Mouse (Mus musculus): ENCODE results near the gene Cyth3.

The Cyth3 gene

DNA sequence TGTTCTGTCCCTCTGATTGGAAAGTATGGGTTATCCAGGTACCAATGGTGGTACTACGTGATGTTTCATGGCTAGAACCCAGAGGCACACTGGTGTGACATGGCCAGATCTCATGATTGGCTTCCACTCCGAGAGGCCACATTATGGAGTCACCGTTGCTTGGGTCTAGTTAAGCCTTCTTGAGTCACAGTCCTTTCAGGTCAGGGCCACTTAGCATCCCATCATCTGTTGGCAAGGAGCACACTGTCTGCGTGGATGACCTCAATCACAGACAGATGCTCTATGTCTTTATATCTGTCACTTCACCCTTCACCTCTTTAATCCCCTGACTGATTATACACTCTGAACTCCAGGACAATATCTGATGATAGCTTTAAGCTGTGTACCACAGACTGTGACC lies 6.1 kb upstream of the Cyth3 start:
- no peak for DNase-seq (ENCODE audit: low spot score)

DNA sequence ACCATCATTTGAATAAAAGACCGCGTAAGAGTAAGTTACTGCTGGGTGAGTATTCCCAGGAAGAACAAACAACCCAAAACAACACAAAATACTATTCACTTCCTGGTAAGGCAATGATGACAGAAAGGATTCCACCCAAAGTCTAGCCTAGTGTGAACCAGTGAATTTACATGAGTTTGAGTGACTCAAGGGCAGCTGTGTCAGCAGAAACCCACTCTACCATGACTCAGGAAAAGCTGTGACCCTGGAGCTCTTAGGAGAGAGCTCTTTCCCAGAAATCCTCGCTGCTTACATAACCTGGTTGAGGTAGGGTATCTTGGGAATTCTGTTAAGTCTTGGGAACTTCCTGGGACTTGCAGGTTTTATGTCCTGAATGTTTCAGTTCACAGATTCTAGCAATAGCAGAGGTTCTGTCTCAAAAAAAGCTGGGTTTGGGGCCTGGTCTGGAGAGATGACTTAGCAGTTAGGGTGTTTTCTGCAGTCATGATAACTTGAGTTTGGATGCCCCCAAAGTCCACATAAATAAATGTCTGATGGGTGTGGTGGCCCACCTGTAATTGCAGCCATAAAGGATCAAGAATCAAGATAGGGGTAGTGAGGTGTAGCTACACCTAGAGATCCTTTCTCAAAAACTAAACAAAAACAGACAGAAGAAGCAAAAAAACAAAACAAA lies 5.5 kb upstream of the Cyth3 start:
- no peak for DNase-seq (ENCODE audit: low spot score)

DNA sequence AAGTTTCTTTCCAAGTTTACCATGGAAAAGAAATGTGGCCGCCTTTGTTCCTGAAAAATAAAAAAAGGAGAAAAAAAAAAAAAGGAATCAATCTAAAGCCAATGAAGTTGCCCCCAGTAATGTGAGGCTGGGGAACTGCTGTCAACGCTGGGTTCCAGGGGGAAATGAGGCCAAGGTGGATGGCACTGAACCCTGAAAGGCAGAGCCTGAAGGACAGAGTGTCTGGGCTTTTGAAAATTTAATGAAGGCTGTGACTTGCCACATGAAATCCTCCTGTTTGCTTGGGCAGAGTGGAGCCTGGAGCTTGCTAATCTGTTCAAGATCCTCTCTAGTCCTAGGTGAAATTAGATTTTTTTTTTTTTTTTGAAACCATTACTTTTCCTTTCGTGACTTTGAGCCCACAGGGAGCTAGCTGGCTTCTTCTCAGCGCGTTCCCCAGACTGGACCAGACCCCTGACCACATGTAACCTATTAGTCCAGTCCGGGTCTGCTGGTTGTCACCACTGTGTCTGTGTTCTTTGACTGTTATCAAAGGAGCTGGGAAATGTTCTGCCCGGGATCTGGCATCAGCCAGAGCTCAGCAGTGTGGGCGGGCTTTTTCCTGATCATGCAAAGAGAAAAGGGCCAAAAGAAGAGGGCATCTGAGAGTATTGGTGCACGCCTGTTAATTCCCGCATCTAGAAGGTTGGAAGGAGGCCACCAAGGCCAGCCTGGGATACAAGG lies 4.6 kb upstream of the Cyth3 start:
- no peak for DNase-seq (ENCODE audit: low spot score)

DNA sequence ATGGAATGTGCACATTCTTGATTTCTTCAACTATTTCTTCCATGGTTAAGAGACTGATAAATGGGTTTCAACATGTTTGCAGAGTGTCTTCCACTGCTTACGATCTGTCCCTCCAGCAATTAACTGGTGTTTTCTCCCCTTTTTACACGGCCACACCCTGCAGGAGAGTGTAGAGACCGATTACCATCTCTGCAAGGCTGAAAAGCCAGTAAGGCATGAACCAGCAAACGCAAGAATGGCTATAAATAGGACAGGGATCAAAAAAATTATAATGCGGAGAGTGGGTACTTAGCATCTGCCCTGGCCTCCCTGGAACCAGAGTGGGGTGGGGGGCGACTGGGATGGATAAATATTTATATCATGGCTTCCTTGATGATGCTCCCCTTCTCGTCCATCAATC lies 3.7 kb upstream of the Cyth3 start:
- no peak for DNase-seq (ENCODE audit: low spot score)

DNA sequence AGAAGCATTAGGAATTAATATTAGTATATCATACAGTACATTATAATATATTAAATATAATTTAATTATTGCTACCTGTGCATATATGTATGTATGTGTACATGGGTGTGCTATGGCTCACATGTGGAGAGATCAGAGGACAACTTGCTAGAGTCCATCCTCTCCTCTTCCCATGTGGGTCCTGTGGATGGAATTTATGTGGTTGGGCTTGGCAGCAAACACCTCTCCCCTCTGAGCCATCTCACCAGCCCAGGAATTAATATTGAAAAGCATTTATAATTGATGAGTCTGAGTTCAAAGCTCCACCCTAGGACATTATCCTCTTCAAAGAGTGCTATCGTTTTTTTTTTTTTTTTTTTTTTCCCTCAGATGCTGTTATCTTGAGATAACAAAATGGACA lies 2.1 kb upstream of the Cyth3 start:
- DNase-seq (ENCODE audit: low spot score): no peak

DNA sequence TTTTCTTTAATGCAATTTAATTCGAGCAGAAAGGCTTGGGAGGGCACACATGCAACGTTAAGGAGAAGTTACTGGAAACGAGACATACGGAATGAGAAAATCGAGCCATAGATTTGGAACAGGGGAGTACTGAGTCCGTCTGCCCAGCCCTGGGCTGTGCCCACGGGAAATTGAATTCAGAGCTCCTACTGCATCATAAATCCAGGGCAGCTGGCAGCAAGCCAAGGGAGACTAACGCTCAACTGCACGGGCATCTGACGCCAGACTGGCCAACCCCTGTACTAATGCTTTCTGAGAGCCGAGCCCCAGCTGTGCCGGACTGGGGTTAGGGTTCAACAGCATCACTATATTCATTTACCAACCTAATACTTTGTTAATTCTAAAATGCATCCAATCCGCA lies 1.3 kb upstream of the Cyth3 start:
- no peak for DNase-seq (ENCODE audit: low spot score)

DNA sequence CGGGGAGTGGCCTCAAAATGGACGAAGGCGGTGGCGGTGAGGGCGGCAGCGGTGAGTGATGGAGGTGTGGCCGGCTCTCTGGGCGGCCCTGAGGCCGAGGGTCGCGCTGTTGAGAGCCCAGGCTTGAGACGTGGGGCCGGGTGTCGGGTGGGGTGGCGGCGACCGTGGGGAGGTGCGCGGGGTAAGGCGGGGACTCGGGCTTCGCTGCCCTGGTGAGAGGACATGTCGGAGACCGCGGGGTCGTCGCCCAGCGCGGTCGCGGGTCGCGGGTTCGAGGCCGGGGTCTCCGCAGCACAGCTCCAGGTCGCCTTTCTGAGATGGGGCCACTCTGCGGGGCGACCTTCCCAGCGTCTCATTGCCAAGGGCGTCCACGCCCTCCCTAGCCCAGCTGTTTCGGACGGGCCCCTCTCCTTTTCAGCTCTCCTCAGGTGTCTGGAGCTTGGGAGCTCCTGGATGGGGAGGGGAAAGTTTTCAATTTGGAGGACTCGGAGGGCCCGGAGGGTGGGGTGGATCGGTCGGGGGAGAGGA lies 440 bp downstream of the Cyth3 start:
- no peak for DNase-seq (ENCODE audit: low spot score)

DNA sequence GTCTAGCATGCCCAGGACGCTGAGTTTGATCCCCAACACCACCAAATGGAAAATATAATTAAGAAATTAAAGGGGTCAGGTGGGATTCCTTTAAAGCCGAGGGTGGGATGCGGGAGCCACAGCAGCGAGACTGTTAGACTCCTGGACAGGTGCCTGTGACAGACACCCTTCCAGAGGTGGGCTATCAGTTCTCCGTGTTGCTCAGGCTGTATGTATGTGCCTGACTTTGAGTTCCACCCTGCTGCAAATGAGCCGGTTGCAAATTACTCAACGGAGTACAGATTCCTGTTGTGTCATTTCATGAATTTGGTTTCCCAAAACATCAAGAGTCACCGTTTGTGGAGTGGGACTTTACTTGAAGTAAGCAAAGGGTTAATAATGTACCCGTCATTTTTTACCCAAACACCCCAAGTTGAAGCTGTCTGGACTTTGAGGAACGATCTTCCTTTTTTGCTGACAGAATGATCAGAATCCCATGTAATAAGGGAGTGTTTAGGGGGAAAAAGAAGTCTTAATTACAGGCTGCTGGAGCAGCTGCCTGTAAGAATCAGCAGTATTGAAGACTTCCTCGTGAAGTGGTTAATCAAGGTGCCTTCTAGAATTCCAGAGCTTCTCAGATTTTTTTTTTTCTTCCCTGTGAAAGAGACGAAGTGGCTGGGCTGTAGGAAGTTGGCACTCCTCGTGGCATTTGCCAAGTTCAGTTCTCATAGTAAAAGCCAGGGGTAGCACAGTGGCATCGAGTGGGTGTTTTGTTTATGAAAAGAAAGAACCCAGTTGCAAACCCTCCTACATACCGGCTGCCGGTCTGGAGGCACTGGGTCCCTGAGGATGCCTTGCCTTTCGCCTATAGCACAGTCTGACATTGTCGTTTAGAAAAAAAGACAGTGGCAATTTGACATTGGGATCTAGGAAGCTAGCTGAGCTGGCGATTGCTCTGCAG lies 1.4 kb downstream of the Cyth3 start:
- DNase-seq (ENCODE audit: low spot score): no peak

DNA sequence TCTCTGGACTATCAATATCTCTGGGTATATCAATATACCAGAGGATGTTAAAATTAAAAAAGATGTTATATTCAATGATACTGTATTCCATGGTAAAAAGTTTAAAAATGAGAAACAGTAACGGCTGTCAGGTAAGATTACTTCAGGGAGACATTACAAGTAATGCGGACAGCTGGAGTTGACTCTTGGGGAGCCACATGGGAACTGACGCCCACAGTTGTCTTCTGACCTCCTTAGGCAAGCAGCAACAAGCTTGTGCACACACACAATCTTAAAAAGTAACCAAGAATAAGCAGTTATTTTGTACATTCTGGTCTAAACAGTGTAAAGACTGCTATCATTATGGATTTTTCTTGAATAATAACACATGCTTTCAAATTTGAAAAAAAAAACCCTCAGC lies 2.2 kb downstream of the Cyth3 start:
- no peak for DNase-seq (ENCODE audit: low spot score)

DNA sequence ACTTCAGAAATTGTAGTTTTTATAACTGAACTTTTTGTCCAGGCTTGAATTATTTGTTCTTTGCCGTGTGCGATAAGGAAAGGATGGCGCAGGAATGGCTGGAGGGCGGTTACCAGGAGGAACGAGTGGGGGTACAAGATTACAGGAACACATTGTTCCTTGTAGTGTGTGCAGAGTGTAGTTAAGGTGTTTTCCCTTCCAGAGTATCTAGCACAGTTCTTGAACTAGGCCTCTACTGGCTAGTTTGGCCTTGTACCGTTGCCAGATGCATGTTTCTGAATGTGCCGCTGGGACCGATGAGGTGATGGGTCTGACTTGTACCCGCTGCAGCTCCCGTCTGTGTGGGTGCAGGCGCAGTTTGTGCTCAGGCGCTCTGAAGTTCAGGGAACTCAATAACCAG lies 3.2 kb downstream of the Cyth3 start:
- DNase-seq (ENCODE audit: low spot score): no peak

DNA sequence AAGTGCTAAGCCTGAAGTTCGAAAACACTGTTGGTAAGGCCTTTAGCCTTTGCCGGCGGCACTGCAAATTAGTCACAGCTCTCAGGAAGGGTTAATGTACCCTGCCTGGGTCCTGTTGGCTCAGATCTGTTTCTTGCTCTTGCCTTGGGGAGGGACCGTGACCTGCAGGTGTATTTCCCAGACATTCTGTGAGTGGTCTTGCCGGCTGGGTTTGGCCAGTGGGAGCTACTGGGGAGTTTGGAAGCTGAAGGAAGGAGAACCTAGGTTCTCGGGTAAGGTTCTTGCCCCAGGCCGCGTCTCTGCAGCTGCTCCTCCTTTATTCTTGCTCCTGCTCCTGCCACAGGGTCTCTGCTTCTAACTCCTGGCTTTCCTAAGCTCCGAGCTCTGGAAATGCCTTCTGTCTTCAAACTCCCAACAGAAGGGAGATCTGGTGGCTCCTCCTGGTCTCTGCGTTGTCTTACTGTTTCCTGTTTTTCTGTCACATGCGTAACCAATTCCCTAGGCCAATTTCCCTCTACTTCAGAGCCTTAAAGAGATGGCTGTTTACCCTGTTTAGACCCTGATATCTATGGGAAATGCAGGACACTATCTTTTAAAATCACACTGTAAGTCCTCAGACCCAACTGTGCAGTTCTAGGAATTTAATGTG lies 3.8 kb downstream of the Cyth3 start:
- no peak for DNase-seq (ENCODE audit: low spot score)

DNA sequence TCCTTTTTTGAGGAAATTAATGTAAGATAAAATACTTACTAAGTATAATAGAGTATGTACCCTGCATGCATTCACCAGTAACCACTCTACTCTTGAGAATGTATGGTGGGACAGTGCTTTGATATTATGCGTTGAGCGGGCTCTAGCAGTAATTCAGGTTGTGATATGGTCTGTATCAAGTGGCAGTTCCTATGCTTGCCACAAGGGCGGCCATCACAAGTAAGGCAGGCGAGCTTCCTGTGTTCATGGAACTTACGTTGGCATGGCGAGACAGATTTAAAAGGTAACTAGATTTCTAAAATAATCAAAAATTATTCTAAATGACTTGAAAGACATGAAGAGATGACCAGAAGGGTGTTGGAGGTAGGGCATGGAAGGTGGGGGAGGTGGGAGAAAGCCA lies 5.3 kb downstream of the Cyth3 start:
- no peak for DNase-seq (ENCODE audit: low spot score)

DNA sequence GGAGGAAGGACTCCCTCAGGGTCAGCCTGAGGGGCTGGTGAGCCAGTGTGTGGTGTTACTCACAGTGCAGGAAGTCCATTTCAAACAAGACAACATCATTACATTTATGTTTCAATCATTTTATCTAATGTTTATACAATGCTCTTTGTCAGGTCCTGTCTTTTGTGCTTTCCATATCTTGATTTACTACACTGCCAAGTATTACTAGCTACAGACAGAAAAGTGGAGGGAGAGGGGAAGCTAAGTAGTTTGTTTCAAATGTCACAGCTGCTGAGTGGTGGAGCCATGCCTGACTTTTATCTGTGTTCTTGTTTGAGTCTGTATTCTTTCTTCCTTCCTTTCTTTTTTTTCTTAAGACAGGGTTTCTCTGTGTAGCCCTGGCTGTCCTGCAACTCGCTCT lies 5.7 kb downstream of the Cyth3 start:
- no peak for DNase-seq (ENCODE audit: low spot score)

DNA sequence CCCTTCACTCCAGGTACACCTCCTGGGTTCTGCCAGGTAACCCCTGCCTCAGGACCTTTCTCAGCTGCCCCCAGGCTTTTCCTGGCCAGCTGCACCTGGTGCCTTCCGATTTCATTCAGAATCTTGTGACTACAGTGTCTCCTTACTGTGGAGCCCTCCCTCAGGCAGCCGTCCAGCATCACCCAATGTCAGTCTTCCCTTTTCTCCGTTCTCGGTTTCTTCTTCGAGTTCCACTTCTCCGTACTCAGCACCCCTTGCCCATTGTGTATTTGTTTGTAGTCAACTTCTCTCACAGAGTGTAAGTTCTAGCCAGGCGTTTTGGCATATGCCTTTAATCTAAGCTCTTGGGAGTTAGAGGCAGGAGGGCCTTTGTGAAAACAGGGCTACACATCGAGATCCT lies 7.4 kb downstream of the Cyth3 start:
- DNase-seq (ENCODE audit: low spot score): no peak

DNA sequence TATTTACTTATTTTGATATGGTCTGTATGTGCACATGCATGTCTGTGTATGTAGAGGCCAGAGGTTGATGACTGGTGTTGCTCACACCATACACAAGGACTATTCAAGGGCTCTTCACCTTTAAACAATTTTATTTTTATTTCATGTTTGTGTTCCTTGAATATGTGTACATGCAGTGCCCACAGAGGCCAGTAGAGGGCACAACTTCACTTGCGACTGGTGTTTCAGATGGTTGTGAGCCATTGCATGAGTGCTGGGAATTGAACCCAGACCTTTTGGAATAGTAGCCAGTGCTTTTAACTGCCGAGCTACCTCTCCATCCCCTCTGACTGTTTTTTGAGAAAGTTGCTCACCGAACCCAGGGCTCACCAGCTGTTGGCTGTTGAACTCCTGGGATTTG lies 8.0 kb downstream of the Cyth3 start:
- DNase-seq (ENCODE audit: low spot score): no peak

DNA sequence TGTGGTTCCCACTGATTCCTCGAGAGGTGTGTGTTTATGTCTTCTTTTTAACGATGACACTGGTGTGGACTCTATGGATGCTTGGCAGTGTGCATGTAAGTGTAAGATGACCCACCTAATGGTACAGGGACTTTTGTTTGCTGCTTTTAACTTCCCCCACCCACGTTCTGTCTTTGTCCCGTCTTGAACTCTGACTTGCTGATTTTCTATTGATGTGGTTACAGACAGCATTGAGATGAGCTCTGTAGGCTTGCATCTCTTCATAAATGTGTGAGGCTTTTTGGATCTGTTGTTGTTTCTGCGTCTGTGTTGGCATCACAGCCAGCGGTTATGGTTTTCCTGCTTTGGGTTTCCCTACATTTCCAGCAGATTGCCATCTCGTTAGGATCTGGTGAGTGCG lies 8.5 kb downstream of the Cyth3 start:
- DNase-seq (ENCODE audit: low spot score): no peak

DNA sequence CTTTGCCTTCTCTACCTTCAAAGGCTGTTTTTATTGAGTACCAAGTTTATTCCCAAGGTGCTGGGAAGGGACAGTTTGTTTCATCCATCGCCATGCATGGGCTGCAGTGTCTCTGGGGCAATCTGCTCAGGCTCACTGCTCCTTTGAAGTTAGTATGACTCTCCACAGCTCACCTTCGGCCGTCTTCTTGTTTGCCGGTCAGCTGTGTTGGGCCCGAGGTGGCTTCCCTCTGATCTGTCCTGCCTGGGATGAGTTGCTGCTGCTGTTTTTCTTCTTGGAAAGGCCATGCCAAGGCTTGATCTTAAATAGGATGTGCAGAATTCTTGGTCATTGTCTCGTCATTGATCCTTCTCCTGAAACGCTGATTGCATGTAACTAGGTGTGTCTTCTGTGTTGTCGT lies 9.3 kb downstream of the Cyth3 start:
- DNase-seq (ENCODE audit: low spot score): no peak

DNA sequence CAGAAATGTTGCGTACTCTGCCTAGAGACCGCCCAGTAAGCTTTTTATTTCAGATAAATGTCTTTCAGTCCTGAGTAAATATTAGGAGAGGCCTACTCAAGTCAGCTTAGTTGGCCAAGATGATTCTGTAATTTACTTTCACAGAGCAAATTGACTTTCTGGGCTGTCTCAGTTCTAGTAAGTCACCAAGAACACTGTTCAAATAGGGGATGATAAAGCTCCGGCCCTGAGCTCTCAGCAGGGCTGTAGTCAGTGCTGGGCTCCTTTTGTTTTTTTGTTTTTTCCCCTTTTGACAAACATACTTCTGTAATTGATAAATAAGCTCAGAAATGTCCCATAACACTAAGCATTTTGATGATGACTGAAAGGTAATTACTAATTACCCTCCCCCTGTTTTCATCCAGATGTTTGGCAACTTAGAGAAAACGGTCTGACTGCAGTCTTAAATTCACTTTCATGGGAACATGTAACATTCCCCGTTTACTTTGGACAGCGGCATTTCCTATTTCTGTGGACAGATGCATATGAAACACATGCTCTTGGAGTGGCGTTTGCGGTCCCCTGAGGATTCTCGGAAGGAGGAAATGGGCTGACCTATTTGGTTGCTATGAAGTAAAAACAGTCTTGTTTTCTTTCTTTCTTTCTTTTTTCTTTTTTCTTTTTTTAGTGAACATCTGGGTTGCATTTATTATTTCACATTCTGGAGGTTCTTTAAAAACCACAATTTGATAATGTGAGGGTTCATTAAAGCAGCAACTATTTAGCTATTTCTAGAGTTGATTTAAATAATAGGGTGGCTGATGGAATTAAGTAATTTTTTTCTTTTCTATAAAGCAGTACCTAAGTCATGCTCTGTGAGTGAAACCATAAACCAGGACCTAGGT lies 10.7 kb downstream of the Cyth3 start:
- DNase-seq (ENCODE audit: low spot score): no peak

DNA sequence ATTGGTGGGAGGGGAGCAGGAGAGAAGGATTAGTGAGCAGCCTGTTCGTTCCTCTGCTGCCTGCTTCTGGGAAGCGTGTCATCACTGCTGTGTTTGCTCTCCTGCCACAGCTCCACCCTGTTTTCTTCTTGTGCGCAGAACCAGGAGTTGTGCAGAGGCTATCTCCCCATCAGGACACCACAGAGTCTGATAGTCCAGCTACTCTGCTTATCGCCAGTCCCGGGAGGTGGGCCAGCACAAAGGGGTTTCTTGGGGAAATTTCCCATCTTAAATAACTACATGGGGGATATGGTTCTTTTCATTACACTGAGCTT lies 11.3 kb downstream of the Cyth3 start:
- no peak for DNase-seq (ENCODE audit: low spot score)

DNA sequence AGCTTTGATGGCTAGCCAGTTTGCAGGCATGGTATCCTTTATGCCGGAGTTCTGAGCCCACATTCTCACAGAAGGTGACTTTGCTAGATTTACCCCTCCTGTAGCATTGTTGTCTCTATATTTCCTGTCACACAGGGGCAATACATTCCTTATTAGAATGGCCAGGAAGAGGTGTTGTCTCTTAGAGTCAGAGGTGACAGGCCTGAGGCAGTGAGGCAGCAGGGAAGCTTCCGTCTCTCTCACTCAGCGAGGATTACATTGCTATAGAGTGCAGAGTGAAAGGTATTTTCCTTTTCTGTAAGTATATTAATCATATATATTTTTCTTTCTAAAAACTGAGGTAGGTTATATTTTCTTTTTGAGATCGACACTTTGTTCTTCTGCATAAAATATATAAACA lies 11.6 kb downstream of the Cyth3 start:
- no peak for DNase-seq (ENCODE audit: low spot score)

DNA sequence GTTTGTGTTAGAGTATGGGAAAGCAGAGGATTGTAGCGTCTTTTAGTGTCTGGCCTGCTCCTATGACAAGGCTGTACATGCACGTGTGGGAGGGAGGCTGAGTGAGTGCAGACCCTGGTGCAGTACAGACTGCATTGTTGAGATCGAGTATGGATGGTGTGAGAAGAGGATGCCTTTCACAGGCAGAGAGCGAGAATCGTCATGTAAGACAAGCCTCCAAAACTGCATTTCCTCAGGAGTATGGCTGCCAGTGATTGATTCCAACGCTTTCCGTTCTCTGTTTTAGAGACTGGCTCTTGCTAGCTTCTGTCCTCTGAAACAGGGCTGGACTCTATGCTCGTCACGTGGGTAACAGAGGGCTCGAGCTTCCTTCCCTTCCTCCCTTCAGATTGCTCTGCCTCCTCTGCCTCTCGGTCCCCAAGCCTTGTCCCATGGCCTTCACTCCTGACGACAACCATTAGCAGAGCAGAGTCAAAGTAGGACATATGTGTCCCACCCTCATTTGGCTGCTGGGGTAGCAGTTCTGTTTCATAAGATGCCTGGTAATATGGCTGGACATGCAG lies 12.4 kb downstream of the Cyth3 start:
- no peak for DNase-seq (ENCODE audit: low spot score)
